Mouse (Mus musculus): ENCODE measurements at regions not wholly inside any gene's neighbourhood (a gene's known extent, or its start where the extent isn't known, plus 50 kb on each side); places are given as distances from the start of the nearest gene placed in this dataset.

DNA sequence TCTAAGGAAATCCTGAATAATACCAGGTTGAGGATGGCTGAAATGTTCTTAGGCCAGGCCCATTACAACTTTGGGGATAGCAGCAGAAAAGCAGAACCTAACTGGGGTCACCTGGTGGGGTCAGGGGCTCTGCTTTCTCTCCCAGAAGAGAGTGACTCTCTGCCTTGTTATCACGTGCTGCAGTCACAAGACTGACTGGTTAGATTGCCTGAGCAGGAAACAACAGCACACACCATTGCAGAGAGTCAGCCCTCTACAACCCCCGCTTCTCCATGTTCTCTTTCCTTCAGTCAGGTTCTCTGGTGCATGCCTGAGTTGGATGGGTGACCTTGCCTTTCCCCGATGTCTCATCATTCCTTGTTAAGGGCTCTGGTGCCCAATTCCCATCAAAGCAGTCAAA is 91.2 kb upstream of the Hsd17b12 start:
- DNase-seq (ENCODE audit: low spot score in 2 of 2): no peak

DNA sequence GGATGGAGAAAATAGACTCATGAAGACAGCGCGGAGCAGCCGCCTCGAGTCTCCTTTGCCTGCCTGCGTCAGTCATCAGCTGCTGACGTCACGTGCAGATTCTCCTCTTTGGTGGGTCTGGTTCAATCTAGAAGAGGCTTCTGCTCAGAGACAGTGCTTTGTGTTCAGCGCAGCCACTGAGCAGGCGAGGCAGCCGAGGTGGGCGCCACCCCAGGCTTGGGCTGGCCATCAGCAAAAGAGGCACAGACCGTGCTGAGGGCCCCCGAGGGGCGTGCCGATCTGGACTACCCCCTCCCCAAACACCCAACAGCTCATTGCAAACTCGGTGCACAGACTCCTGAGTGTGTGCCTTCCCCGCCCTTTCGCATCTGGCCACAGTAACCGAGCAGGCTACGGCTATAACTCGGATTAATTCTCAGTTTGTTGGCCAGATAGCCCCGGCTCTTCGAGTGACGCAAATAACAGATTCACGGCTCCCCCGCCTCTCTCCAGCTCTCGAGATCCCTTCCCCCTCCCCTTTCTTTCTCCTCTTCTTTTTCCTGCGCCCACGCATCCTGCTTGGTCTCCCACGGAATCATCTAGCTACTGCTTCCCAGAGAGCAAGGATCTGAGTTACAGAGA is 89.2 kb upstream of the Hsd17b12 start:
- no peak for DNase-seq (ENCODE audit: low spot score in 2 of 2)

DNA sequence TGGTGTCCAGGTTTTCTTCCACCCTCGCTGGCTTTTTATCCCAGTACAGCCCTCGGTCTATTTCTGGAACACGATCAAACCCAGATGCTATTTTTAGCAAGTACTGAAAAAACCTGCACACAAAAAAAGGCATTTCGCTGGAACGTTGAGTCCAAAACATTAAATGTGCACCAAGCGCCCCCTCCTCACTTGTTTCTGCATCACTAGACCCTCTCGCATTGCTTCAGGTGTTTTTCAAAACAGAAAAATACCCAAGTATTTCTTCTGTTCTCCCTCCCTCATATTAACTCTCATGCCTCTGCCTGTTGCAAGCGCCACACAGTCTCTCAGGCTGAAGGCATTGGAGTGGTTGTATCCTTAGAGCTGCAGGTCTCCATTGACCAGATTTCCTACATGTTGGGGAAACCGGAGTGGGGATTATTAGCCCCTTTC is 88.4 kb upstream of the Hsd17b12 start:
- DNase-seq (ENCODE audit: low spot score in 2 of 2): no peak

DNA sequence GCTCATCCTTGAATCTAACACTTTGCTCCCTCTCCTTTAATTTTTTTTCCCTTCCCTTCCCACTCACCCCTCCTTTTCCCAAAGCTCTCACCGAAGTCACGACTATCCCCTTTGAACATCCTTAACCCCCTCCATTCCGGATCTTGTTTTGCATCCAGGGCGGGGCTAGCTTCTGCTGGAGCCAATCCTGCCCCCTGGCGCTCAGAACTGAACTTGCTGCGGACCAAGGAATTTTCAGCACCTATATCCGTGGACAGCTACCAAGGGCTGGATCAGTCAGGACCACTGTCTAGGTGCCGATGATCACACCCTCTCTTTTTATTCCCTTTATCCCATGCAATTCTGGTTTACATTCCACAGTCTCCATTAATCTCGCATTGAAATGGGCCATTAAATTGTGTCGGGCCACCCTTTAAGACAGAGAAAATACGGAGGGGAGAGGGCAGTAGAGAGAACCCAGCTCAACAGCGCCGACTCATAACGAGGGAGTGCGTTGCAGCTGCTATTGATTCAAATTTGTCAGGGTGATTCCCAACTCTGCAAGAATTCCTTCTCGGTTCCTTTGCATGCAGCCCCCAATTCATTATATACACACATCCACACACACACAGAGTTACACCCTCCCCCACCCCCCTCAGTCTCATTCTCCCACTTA is 87.7 kb upstream of the Hsd17b12 start:
- peak; percentile 5 to 25 for DNase-seq (ENCODE audit: low spot score in 2 of 2)

DNA sequence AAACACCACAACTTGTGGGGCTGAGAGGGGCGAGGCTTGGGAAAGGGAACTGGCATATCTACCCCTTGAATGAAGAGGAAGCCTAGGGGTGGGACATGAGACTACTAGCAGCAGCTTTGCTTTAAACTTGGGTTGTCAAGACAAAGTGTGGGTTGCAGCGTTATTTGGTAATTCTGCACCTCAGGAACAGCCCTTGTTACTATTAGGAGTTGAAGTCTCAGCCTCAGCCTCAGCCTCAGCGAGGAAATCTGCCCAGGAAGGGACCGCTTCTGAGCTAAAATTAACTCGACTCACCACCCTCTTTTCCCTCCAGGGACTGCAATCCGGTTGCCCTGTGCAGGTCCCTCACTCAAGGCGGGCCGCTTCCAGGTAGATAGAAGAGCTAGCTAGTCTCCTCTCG is 86.4 kb upstream of the Hsd17b12 start:
- no peak for DNase-seq (ENCODE audit: low spot score in 2 of 2)

DNA sequence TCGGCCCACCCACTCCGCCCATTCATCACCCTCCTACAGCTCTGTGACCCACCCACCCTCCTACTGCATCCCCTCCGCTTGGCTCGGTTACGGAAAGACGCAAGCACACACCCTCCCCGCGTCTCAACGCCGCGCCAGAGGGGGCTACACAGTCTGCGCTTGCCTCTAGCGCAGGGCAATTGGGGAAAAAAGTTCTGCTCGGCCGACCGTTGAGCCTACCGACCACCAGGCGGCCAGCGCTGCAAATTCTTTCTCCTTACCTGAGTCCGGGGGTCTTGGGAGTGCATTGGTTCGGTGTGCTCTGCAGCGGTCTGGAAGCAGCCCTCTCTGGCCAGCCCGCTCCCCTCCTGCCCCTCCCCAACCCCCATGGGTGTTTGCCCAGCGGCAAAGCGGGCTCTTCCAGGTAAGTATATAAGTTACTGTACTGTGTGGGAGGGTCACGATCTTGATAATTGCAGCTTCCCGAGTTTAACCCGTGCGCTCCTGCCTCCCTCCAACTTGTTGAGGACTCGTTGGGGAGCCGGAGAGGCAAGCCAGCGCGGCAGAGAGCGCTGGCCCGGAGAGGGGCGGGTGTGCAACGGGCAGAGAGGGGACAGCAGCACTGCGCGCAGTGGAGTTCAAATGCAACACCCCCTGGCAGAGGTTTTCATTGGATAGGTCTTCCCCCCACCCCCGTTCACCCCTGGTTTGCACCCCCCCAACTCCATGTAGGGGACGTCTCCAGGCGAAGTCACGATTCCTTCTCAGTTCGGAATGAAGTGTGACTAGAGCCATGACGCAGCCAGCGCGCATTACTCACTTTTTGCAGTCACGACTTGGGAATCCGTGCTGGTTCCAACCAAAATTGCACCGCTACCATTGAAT is 85.5 kb upstream of the Hsd17b12 start:
- DNase-seq (ENCODE audit: low spot score in 2 of 2): no peak

DNA sequence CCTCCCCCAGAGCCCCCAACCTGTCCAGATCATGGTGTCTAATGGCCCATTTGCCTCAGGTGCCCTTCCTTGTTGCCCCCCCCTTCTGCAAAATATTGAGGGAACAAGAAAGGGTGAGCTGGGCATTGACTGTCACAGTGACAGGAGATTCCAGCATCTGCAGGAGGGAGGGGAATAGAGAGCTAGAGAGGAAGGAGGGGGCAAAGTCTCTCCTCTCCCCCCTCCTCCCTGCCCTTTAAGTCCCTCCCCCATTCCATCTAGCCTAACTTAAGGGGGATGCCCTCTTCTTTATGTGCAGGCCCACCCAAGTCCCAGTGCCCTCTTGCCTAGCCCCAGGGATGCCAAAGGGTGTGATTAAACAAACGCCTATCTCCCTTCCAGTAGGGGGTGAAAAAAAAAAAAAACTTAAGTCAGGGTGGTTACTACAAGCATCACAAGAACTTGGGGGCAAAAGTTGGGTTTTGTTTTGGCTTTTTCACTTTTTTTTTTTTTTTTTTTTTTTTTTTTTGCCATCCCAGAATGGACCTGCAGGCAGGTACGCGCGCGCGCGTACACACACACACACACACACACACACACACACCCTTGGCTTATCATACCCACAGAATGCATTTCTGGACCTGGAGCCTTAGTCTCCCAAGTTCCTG is 84.8 kb upstream of the Hsd17b12 start:
- no peak for DNase-seq (ENCODE audit: low spot score in 2 of 2)

DNA sequence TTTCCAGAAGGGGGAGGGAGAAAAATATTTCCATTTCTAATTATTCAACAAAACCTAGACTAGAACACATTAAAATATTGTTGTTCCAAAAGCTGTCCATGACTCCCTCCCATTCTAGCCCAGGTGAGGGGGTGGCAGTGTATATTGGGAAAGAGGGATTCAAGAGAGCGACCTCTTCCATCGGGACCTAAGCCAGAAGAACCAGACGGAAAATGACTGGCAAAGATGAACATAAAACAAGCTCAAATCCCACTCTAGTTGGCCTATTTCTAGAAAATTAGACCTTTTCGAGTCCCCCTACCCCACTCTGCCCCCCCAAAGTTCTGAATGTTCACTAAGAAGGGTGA is 84.3 kb upstream of the Hsd17b12 start:
- no peak for DNase-seq (ENCODE audit: low spot score in 2 of 2)

DNA sequence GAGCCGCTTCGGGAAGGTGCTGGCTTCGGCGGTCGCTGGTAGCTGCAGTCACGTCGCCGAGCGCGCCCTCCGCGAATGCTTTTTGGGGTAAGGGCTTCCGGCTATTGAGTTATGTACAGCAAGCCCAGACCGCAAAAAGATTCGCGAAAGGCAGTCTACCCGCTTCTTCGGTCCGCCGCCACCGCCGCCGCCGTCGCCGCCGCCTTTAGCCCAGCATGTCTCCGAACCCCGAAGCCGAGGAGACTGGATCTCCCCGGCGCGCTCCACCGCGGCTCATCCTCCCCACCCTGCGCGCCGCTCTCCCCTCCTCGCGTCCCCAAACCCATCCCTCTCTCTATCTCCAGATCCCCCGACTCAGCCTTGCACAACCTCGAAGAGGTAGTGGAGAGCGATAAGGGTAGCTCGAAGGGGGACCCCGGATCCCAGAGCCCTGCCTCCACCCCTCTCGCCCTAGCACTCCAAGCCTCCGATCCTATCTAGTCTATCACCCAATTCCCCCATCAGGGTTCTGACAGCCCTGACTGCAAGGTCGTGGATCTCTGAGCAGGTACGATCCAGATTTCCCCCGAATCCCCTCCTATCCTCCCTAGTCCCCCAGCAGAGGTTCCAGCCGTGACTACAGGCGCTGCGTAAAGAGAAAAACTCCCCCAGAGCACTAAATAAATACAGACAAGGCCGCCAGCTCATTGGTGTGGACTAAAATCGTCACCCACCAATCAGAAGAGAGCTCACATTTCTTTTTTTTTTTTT is 83.7 kb upstream of the Hsd17b12 start:
- no peak for DNase-seq (ENCODE audit: low spot score in 2 of 2)

DNA sequence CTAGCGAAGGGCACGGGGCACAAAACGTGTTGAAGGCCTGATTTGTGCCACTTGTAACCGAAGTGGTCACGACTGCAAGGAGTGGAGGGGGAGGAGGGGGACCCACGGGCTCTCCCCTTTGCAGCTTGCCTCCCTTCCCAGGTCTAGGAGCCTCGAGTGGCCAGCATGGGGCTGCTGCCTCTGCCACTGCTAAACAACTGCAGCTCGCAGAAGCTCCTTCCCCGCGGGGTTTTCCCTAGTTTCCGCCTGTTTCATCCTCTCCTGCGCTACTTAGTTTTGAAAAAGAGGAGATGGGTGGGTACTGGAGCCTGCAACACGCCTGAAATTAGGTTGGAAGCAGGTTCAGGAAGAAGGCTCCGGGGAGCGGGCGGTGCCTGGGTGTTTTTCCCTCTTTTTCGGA is 82.6 kb upstream of the Hsd17b12 start:
- no peak for DNase-seq (ENCODE audit: low spot score in 2 of 2)

DNA sequence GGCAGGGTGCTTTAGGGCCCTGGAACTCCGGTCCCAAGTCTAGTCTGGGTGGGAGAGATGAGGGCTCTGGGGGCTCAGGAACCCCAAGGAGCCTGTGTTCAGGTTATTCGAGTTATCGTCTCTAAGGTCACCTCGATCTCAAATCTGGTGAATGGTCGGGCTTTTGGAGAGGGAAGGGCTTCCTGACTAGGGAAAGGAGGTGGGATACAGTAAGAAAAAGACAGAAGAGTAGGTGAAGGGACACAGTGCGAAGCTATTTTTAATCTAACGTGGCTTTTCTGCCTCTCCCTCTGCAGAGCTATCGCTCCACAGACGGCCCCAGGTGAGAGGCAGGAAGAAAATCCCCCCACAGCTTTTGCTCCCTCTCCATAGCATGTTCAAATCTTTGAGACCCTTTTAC is 81.8 kb upstream of the Hsd17b12 start:
- no peak for DNase-seq (ENCODE audit: low spot score in 2 of 2)

DNA sequence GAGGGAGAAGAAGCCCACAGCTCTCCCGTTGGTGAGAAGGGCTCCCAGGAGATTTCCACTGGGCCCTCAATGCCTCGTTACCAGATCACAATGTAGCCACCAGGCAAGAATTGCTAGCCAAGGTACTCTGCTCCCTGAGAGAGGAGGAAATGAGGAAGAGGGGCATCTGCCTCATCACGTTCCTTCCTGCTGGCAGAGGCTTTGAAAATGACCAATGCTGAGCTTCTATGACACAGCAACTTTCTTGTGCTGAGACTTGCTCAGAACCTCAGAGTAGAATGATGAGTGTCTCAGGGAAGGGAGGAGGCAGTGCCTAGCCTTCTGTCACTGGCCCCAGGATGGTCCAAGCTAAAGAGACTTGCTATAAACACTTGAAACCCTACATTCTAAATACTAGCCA is 78.7 kb upstream of the Hsd17b12 start:
- DNase-seq (ENCODE audit: low spot score in 2 of 2): no peak

DNA sequence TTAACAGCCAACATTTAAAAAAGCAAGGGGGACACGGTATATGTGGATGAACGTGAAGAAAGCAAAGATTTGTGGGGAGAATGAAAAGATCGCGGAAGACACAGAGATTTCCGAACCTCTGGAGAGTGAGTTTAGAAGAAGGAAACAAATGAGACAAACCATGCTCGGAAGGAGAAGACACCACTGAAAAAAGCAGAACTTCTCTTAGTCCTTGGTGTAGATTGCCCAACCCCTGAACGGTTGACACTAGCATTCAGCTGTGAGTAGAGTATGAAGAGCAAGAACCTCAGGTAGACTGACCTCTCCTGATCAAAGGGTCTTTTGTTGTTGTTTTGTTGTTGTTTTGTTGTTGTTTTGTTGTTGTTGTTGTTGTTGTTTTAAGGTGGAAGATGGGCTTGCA is 75.8 kb upstream of the Hsd17b12 start:
- DNase-seq (ENCODE audit: low spot score in 2 of 2): no peak

DNA sequence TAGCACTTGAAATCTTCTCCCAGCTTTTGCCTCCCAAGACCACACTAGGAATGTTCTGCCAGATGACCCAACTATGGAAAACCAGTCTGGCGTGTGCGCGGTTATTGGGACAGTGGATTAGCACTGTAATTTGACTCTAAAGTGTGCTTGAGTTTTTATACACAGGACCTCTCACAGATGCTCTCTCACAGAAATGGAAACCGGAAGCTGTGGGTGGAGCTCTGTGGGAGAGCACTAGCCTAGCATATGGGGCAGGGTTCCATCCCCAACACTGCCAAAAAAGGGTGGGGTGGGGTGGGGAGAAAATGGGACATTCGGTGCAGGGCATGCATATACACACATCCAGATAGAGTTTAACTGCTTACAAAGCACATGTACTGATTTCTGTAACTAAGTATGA is 61.7 kb upstream of the Hsd17b12 start:
- no peak for DNase-seq (ENCODE audit: low spot score in 2 of 2)

DNA sequence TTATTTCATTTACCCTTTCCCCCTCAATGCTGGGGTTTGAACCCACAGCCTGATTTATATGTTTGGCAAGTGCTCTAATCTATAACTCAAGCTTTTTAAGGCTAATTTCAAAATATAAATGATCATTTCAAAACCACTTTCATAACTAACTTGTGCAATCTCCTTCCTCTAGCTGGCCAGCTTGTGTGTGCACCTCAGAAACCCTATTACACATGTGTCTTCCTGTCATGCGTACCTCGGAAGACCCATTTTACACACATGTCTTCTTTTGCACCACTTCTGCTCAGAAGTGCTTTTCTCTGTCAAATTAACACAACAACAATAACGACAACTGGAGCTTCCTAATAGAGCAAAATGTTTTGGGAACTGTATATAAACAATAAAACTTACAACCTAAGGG is 59.7 kb upstream of the Hsd17b12 start:
- no peak for DNase-seq (ENCODE audit: low spot score in 2 of 2)

DNA sequence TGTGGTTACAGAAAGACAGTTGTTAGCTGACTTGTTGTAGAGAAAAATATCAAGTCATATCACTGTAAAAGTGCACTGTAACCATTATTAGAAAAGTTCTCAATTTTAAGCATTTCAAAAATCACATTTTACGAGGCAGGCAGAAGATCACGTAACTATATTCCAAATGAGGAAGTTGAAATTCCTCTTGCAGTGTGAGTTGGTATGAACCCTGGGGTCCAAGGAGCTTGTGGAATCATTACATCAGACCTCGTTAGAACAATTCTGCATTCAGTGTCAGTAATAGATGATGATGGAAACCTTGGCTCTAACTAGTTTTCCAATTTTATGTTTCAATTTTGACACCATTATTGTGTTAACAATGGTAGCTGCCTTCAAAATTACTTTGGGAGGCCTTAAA is 57.7 kb upstream of the Hsd17b12 start:
- DNase-seq (ENCODE audit: low spot score in 2 of 2): no peak
